Mouse (Mus musculus) heart, adult 2 months (tissue): ENCODE data around the gene Pdcd2l. TPM values are rescaled to one million over a fixed set of nuclear protein-coding genes. Genes with fewer than 3 reads are reported as not detected.
"Not testable (repeated sequence)": the region's sequence is repeated elsewhere in the genome, so short reads cannot be mapped to it uniquely, and the experiment has no call there.

ENCODE experiments used
- DNase-seq, 2 experiments: peaks; one replicate each; pipeline ENCODE4 v3.0.0; 2021
- H3K27ac ChIP-seq: fragments of 200-600 bp; 2 replicates; pipeline ENCODE4 v1.8.1; 2022
- H3K27me3 ChIP-seq: fragments of 200-500 bp; 2 replicates; pipeline ENCODE4 v1.6.1; 2012; ENCODE audit warnings: mild to moderate bottlenecking, low read length, inconsistent platforms, mixed read lengths; ENCODE audit not compliant: control insufficient read depth, insufficient read depth
- H3K36me3 ChIP-seq: fragments of 200-500 bp; 2 replicates; pipeline ENCODE4 v1.6.1; 2012; ENCODE audit warnings: low read length, inconsistent platforms; ENCODE audit not compliant: control insufficient read depth, insufficient read depth
- H3K4me1 ChIP-seq: fragments of 200-500 bp; 2 replicates; pipeline ENCODE4 v1.6.1; 2011; ENCODE audit warnings: low read length; ENCODE audit not compliant: control insufficient read depth, insufficient read depth
- H3K4me3 ChIP-seq: fragments of 200-600 bp; 2 replicates; pipeline ENCODE4 v1.8.1; 2022
- H3K79me2 ChIP-seq: fragments of 200-500 bp; replicated peaks from 2 replicates; pipeline ENCODE4 v1.6.1; 2012; ENCODE audit warnings: mild to moderate bottlenecking, inconsistent platforms, low read length, moderate library complexity, mixed read lengths; ENCODE audit not compliant: control insufficient read depth, insufficient read depth
- H3K9ac ChIP-seq: fragments of 200-500 bp; 2 replicates; pipeline ENCODE4 v1.6.1; 2012; ENCODE audit warnings: low read depth, mild to moderate bottlenecking, control low read depth, inconsistent platforms, low read length, mixed read lengths
- CTCF ChIP-seq: fragments of 200-600 bp; IDR thresholded peaks from 2 replicates; pipeline ENCODE4 v1.8.1; 2022; ENCODE audit warnings: antibody characterized with exemption, mild to moderate bottlenecking, moderate library complexity
- EP300 ChIP-seq: fragments of 200-500 bp; IDR thresholded peaks from 2 replicates; pipeline ENCODE4 v1.6.1; 2011; ENCODE audit warnings: low read depth, low read length, control low read depth; ENCODE audit not compliant: insufficient read depth
- POLR2A ChIP-seq: fragments of 200-500 bp; IDR thresholded peaks from 2 replicates; pipeline ENCODE4 v1.6.1; 2011; ENCODE audit warnings: mild to moderate bottlenecking, low read depth, low read length, control low read depth; ENCODE audit not compliant: insufficient read depth
- WGBS: fragments of 180-500 bp; shearing (Covaris S2); methylation state at CpG from one replicate; pipeline ENCODE4 v1.1.7; 2018; 5-methylcytosine and 5-hydroxymethylcytosine counted together
- intact Hi-C: fragments of 180-260 bp; cut with DNase I; formaldehyde crosslinking; loops from one replicate; pipeline ENCODE4 v1.15.1; 2025
- polyA plus RNA-seq: library from polyadenylated mRNA; depleted of rRNA; stranded (reverse); fragments of >200 nt; gene quantifications from 2 replicates; pipeline ENCODE4 v1.2.3, GENCODE M21; 2012
- total RNA-seq, 2 experiments: library from RNA; stranded (reverse); gene quantifications; 2 replicates each; pipeline ENCODE4 v1.2.3; 2021

Gene Pdcd2l
- total and polyA plus RNA-seq, 3 experiments = 14.8 to 20.6 (median 18.8) TPM

GRCm38 (mm10) chr7:34189376-34189989 is 7.0 kb downstream of the Pdcd2l start:
- no peak for TF ChIP-seq EP300
- TF ChIP-seq POLR2A = no peak
- TF ChIP-seq CTCF = no peak
- peak in 1 of 2 experiments; percentile 33 for DNase-seq
- WGBS = 81% methylated on average over 12 of the region's 12 CpGs
- Histone ChIP-seq H3K27me3 (no peaks in the 10 kb centered on the region), H3K9ac (no peak overlapping the region), H3K79me2 (no peaks in the 10 kb centered on the region), H3K4me3 (no peak overlapping the region), H3K4me1 (no peaks in the 10 kb centered on the region), H3K36me3 (no peaks in the 10 kb centered on the region), H3K27ac (no peak overlapping the region)
- intact Hi-C loops = no loop called here

- Histone ChIP-seq H3K4me3 (no peak overlapping the region), H3K27me3 (no peaks in the 10 kb centered on the region), H3K36me3 (no peaks in the 10 kb centered on the region), H3K79me2 (no peaks in the 10 kb centered on the region), H3K27ac (no peak overlapping the region), H3K4me1 (no peaks in the 10 kb centered on the region), H3K9ac (no peak overlapping the region)
- 83% methylated on average over 3 of the region's 3 CpGs for WGBS
- intact Hi-C loops = no loop called here
- TF ChIP-seq POLR2A = no peak
- no peak for DNase-seq
Measured at GRCm38 (mm10) chr7:34183794-34184193, 12.7 kb downstream of the Pdcd2l start.

GRCm38 (mm10) chr7:34183356-34183755 is 13.1 kb downstream of the Pdcd2l start:
- H3K36me3 ChIP-seq = no peaks in the 10 kb centered on the region

GRCm38 (mm10) chr7:34176241-34176640 is 20.2 kb downstream of the Pdcd2l start:
- WGBS = 71% methylated on average over 6 of the region's 6 CpGs
- H3K9ac ChIP-seq, H3K36me3 ChIP-seq, H3K4me1 ChIP-seq, H3K27me3 ChIP-seq, DNase-seq, intact Hi-C loops, H3K27ac ChIP-seq, H3K79me2 ChIP-seq, H3K4me3 ChIP-seq: not testable (repeated sequence)

More at GRCm38 (mm10) chr7:34183356-34183755, 13.1 kb downstream of the Pdcd2l start:
- no peak overlapping the region for H3K9ac ChIP-seq
- no peaks in the 10 kb centered on the region for H3K27me3 ChIP-seq
- no peak overlapping the region for H3K4me3 ChIP-seq
- intact Hi-C loops = no loop called here
- WGBS = 92% methylated on average over 13 of the region's 13 CpGs
- H3K4me1 ChIP-seq = no peaks in the 10 kb centered on the region
- no peak for DNase-seq
- H3K27ac ChIP-seq = no peak overlapping the region
- no peaks in the 10 kb centered on the region for H3K79me2 ChIP-seq
- TF ChIP-seq CTCF (no peak), EP300 (no peak), POLR2A (no peak)

- DNase-seq = no peak
- Histone ChIP-seq H3K27me3 (no peaks in the 10 kb centered on the region), H3K4me1 (peaks cover 1% of the 10 kb centered on the region), H3K79me2 (no peaks in the 10 kb centered on the region), H3K36me3 (peaks cover 2% of the 10 kb centered on the region; the same call in 1 of the 2 replicates), H3K27ac (no peak overlapping the region), H3K4me3 (no peak overlapping the region), H3K9ac (no peak overlapping the region)
- TF ChIP-seq CTCF = peak; percentile 19; the same call in 1 of the 2 replicates
- no peak for TF ChIP-seq POLR2A
- WGBS = 63% methylated on average over 1 of the region's 1 CpGs
- intact Hi-C loops = no loop called here
Measured at GRCm38 (mm10) chr7:34172251-34172650, 24.2 kb downstream of the Pdcd2l start.

- Histone ChIP-seq H3K9ac (peak within 1 kb of the TSS; percentile 86), H3K4me3 (peak within 1 kb of the TSS; percentile 87), H3K79me2 (no peaks in the 10 kb centered on the region), H3K27ac (peak within 1 kb of the TSS; percentile 88), H3K36me3 (peaks cover 2% of the 10 kb centered on the region), H3K27me3 (no peaks in the 10 kb centered on the region), H3K4me1 (peaks cover 1% of the 10 kb centered on the region)
- intact Hi-C loops = loop anchor here (2.0 to 10.0 kb wide), 2 partner anchors 27 to 215 kb away; partner anchors contain the start of gene Pdcd2l
- DNase-seq = no peak
- WGBS = 84% methylated on average over 3 of the region's 3 CpGs
- TF ChIP-seq EP300 (no peak), CTCF (no peak), POLR2A (no peak)
Measured at GRCm38 (mm10) chr7:34169454-34169853, 27.0 kb downstream of the Pdcd2l start, which contains the start of gene Uba2. Gene Uba2 (minus strand): TSS chr7:34169599.
